Comparison of ENCODE assay signal across 15 mouse cellular contexts in the genomic region with DNA sequence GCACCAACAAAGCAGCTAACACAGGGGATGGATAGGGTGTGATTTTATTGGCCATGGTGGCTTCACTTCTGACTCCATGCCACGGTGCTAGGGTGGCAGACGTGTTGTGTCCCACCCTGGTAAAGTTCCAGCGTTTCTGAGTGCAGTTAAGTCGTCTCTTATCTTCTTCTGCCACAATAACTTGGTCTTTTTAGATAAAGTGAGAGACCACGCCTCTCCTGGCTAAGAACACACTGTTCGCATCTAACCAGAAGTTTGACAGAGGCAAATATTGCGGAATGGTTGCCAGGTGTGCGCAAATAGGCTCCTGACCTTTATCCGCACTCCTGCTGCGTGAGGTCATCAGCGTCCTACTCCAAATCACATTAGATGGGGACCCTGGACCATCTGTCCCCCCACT.
A peak's percentile ranks its signal among the peaks of the same experiment; 100 is the strongest.
DNase-seq lines count a peak whose midpoint lies in the region; ATAC-seq and TF ChIP-seq lines count a peak whose summit lies in the region.
"Had no signal": no experiment of that assay in that cellular context is flagged by ENCODE, and none has a peak within 500 bp of the region (broad histone marks: within the 10 kb centered on the region; RNA-seq: fewer than 3 reads in every experiment).

No protein-coding gene starts in this region.

- H3K4me1 ChIP-seq in lung, postnatal 0 days (ENCODE audit: insufficient read depth, low read depth, low read length), result peaks cover 4% of the 10 kb centered on the region; the same call in 1 of the 2 replicates
- H3K4me1 ChIP-seq in intestine, embryonic 15.5 days (replicated peaks), result peaks cover 3% of the 10 kb centered on the region; the same call in 1 of the 2 replicates
- H3K4me1 ChIP-seq in forebrain, embryonic 12.5 days, result no peaks in the 10 kb centered on the region

- H3K27me3 ChIP-seq in lung, postnatal 0 days (replicated peaks; ENCODE audit: insufficient read depth, low read length), result no peaks in the 10 kb centered on the region
- H3K27me3 ChIP-seq in intestine, embryonic 15.5 days (replicated peaks), result no peaks in the 10 kb centered on the region
- H3K27me3 ChIP-seq in forebrain, embryonic 12.5 days, result no peaks in the 10 kb centered on the region

- no peak for TF ChIP-seq CTCF in lung, postnatal 0 days (IDR thresholded peaks at IDR 0.05)

- no peak overlapping the region for H3K9ac ChIP-seq in lung, postnatal 0 days (replicated peaks; ENCODE audit: low read depth)
- no peak overlapping the region for H3K9ac ChIP-seq in intestine, embryonic 15.5 days
- H3K9ac ChIP-seq in forebrain, embryonic 12.5 days, result no peak overlapping the region

- no peak overlapping the region for H3K27ac ChIP-seq in lung, postnatal 0 days (ENCODE audit: low read length)
- no peak overlapping the region for H3K27ac ChIP-seq in intestine, embryonic 15.5 days
- no peak overlapping the region for H3K27ac ChIP-seq in forebrain, embryonic 12.5 days
- H3K27ac ChIP-seq: hindbrain, embryonic 10.5 days; layer of hippocampus, adult 2 months had no signal

- WGBS in lung, postnatal 0 days, result 42% methylated on average over 11 of the region's 11 CpGs
- WGBS in intestine, embryonic 15.5 days, result 57% methylated on average over 11 of the region's 11 CpGs
- WGBS in forebrain, embryonic 12.5 days, result 93% methylated on average over 11 of the region's 11 CpGs

- no peaks in the 10 kb centered on the region for H3K9me3 ChIP-seq in lung, postnatal 0 days (ENCODE audit: low read length)
- no peaks in the 10 kb centered on the region for H3K9me3 ChIP-seq in intestine, embryonic 15.5 days
- H3K9me3 ChIP-seq in forebrain, embryonic 12.5 days, result no peaks in the 10 kb centered on the region
- H3K9me3 ChIP-seq: hindbrain, embryonic 10.5 days; megakaryocyte, embryonic 14.5 days had no signal

- TF ChIP-seq EP300 in lung, postnatal 0 days (IDR thresholded peaks at IDR 0.05), result peak; percentile 62; the same call in 1 of the 2 replicates

- peak; percentile 69 for ATAC-seq in lung, postnatal 0 days
- peak; percentile 80 for ATAC-seq in intestine, embryonic 15.5 days
- no peak for ATAC-seq in forebrain, embryonic 12.5 days (ENCODE audit: low FRiP score)

- DNase-seq in lung, postnatal 0 days (ENCODE audit: low spot score), result peak; percentile 62
- no peak for DNase-seq in lung, postnatal 4 days
- DNase-seq in lung, postnatal 14 days, result peak; percentile 2
- peak; percentile 28 for DNase-seq in yolk sac, embryonic 10.5 days (ENCODE audit: low spot score)
- no peak for DNase-seq in layer of hippocampus, postnatal 25 days (ENCODE audit: extremely low spot score in 1 of 2, low spot score in 1 of 2)
- DNase-seq in urinary bladder, postnatal 14 days (ENCODE audit: low spot score), result no peak
- DNase-seq: B cell, adult 2 months; heart, adult 18-20 months; kidney, adult 9 months; retina, postnatal 1 day had no signal

- no peak overlapping the region for H3K4me2 ChIP-seq in lung, postnatal 0 days (replicated peaks; ENCODE audit: low read depth, low read length)
- no peak overlapping the region for H3K4me2 ChIP-seq in intestine, embryonic 15.5 days (replicated peaks)
- no peak overlapping the region for H3K4me2 ChIP-seq in forebrain, embryonic 12.5 days

- no peaks in the 10 kb centered on the region for H3K36me3 ChIP-seq in lung, postnatal 0 days (ENCODE audit: insufficient read depth, low read length)
- no peaks in the 10 kb centered on the region for H3K36me3 ChIP-seq in intestine, embryonic 15.5 days
- H3K36me3 ChIP-seq in forebrain, embryonic 12.5 days (replicated peaks), result no peaks in the 10 kb centered on the region
- H3K36me3 ChIP-seq: hindbrain, embryonic 10.5 days had no signal

- no peak overlapping the region for H3K4me3 ChIP-seq in lung, postnatal 0 days (ENCODE audit: low read depth, low read length)
- H3K4me3 ChIP-seq in intestine, embryonic 15.5 days (replicated peaks), result no peak overlapping the region
- no peak overlapping the region for H3K4me3 ChIP-seq in forebrain, embryonic 12.5 days (replicated peaks)
- H3K4me3 ChIP-seq: hindbrain, embryonic 10.5 days; layer of hippocampus, adult 2 months; megakaryocyte, embryonic 14.5 days had no signal

Comparison
In these comparisons a context has a peak if more than half of its experiments do, and no peak if none do; other contexts are left out.
1. DNase-seq: peak in lung, postnatal 0 days (single experiment), lung, postnatal 14 days (single experiment) and yolk sac, embryonic 10.5 days (single experiment); none in lung, postnatal 4 days (0 of 2), layer of hippocampus, postnatal 25 days (0 of 2) and urinary bladder, postnatal 14 days (single experiment).